Mouse (Mus musculus) layer of hippocampus, adult 18-20 months (tissue): Measurements from ENCODE around the gene Mxra7. TPM values are rescaled to one million over a fixed set of nuclear protein-coding genes. Genes with fewer than 3 reads are reported as not detected.

Source experiments
- DNase-seq, 2 experiments: peaks; one replicate each; pipeline ENCODE4 v3.0.0; 2022; ENCODE audit warnings: low spot score in 2 of 2
- total RNA-seq, 2 experiments: library from RNA; stranded (reverse); gene quantifications; 2 replicates each; pipeline ENCODE4 v1.2.3; 2021

Mxra7 gene
- total RNA-seq, 2 experiments from 2014 or later = 21.1 to 21.5 TPM

GRCm38 (mm10) chr11:116799364-116799763 lies 28.5 kb downstream of the Mxra7 start:
- DNase-seq = peak in 1 of 2 experiments; percentile 57

- DNase-seq = no peak
Measured at GRCm38 (mm10) chr11:116784221-116784620, 43.6 kb downstream of the Mxra7 start.

DNA sequence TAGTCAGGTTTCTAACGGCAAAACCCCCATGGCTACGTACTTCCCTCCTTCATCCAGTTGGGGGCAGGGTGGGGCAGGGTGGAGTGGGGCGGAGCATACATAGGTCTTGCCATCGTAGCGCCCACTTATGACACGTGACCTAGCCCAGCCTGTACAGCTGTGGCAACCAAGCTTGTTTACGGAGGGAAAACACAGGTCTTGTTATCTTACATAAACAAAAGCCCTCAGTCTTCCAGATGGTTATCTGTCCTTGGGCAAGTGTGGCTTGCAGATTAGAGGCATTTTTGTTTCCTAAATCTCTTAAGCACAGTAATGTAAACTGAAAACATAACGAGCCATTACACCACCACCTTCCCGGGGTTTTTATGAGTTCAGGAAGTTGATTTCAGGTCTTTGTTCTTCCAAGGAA lies 45.1 kb downstream of the Mxra7 start:
- no peak for DNase-seq

DNA sequence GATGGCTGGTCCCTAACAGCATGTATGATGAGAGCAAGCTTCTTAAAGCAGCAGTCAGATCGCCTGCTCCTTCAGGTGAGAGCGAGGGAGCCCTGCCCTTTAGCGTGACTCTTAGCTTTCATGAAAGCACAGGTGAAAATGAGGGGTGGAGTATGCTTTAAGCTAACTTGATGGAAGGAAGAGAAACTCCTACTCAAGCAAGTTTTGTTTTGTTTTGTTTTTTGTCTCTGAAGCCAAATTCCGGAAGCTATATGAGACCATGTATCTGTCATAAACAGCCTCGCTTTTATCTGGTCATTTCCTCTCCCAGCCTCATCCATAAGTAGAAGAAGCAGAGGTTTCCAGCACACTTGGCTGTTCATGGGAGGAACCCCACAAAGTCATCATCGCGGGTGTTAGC lies 52.4 kb downstream of the Mxra7 start, which contains the start of gene St6galnac1:
TSS of gene St6galnac1 (minus strand) at position 101 of the 400 bp plus-strand sequence.
- DNase-seq = no peak

- no peak for DNase-seq
Measured at GRCm38 (mm10) chr11:116773205-116773604, 54.6 kb downstream of the Mxra7 start.

DNA sequence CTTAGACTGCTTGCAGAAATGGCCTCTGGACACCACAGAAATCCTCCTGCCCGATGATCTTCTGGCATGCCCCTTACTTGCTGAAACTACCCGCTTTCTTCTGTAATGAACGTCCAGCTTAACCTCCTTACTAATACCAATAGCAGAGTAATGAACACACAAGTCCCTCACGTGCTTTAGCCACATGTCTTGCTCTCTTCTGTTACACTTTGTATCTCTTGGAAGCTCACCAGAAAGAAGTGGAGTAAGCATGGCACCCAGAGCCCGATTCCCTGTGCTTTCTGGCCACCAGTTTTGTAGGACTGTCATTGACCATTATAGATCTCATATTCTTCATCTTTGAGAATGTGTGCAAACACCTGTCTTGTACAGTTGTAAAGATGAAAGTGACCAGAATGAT lies 58.0 kb downstream of the Mxra7 start:
- no peak for DNase-seq

DNA sequence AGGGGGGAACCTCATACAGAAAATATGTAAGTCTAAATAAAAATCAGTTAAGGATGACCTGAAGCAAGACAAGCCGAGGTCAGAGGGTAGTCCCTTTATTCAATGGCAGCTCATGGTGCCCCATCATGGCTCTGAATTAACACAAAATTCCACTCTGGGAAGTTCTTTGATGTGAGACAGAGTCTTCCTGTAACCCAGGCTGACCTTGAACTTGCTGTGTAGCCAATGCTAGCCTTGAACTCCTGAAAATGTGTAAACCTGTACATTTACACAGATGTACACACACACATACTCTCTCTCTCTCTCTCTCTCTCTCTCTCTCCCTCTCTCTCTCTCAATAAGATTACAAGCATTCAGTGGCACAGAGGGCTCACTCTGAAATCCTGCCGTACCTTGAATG lies 62.9 kb downstream of the Mxra7 start:
- DNase-seq = no peak

- no peak for DNase-seq
Measured at GRCm38 (mm10) chr11:116764346-116764745, 63.5 kb downstream of the Mxra7 start.

DNA sequence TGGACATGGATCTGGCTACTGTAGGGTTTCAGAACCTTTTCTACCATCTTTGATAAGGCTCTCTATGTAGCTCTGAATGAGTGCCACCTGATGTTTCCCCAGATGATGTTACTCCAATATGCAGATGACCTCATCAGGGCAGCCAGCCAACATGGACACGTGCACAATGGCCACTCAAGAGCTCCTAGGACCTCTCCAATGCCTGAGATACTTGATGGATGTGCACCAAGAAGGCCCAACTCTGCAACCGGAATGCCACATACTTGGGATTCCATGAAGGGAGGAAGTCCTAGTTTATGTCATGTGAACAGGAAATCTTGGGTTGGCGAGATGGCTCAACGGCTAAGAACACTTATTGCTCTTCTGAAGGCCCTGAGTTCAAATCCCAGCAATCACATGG lies 72.7 kb downstream of the Mxra7 start:
- no peak for DNase-seq

DNA sequence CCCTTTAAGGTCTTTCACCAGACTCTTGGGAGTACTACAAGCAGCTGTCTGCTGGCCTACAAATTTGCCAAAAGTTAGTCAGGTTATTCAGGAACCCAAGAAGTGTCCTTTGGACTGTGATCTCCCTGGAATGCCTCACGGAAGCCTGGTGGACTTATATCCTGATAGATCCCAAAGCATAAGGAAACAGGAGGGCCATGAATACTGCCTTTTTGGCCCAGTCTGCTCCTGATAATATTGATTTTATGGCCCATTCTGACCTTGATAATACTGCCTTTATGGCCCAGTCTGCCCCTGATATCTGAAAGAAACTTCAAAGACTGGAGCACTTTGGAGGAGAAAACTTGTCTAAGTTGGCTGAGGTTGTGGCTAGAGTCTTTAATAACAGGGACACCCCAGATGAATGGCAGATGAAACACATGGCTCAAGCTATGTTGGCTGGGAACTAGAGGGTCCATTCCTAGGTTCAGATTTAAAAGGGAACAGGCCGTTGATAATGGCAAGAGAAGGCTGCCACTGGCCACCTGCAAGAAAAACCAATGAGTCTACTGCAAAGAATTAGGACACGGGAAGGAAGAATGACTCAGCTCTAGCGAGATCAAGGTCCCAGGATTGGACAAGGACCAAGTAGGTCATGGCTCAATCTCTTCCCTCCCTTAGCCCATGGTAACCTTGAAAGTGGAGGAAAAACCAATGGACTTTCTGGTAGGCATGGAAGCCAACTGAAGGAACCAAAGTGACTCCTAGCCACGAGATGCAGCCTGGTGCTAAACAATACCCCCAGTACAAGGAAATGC lies 74.0 kb downstream of the Mxra7 start:
- DNase-seq = no peak

Other genes starting within 250 kb of the Mxra7 start
- 100 to 1,000 TPM in 1 of 2 experiments, 10 to 100 TPM in 1; 99.4 to 104 TPM for gene Ube2o, start 246.6 kb downstream of the Mxra7 start, total RNA-seq
- gene Aanat, start 241.6 kb downstream of the Mxra7 start, total RNA-seq = 1 to 10 TPM in 1 of 2 experiments, under 1 TPM in 1; 0.33 to 1.1 TPM
- gene Rhbdf2, start 201.0 kb downstream of the Mxra7 start, total RNA-seq = 1 to 10 TPM; 1.1 to 1.3 TPM
- gene Prcd, start 174.5 kb downstream of the Mxra7 start, total RNA-seq = 1 to 10 TPM; 5.6 to 5.8 TPM
- gene Cygb, start 173.7 kb downstream of the Mxra7 start, total RNA-seq = 10 to 100 TPM; 71.3 to 80.7 TPM
- gene St6galnac1, start 52.5 kb downstream of the Mxra7 start, total RNA-seq = not detected
- 10 to 100 TPM; 25.7 to 27.4 TPM for gene Mettl23, start 15.2 kb upstream of the Mxra7 start, total RNA-seq
- gene Jmjd6, start 15.4 kb upstream of the Mxra7 start, total RNA-seq = 10 to 100 TPM; 38.3 to 39.9 TPM
- gene Mfsd11, start 24.4 kb upstream of the Mxra7 start, total RNA-seq = 10 to 100 TPM; 36.3 to 39.1 TPM
- 100 to 1,000 TPM; 166 to 176 TPM for gene Srsf2, start 25.0 kb upstream of the Mxra7 start, total RNA-seq
- gene Mgat5b, start 90.8 kb upstream of the Mxra7 start, total RNA-seq = 10 to 100 TPM; 41.1 to 47.8 TPM